Mouse (Mus musculus): ENCODE measurements around the gene Tbrg4. TPM values are rescaled to one million over a fixed set of nuclear protein-coding genes. Genes with fewer than 3 reads are reported as not detected.
A peak's percentile ranks its signal among the peaks of the same experiment; 100 is the strongest.

The Tbrg4 gene
- polyA plus RNA-seq, 1 experiment = 87.0 TPM

DNA sequence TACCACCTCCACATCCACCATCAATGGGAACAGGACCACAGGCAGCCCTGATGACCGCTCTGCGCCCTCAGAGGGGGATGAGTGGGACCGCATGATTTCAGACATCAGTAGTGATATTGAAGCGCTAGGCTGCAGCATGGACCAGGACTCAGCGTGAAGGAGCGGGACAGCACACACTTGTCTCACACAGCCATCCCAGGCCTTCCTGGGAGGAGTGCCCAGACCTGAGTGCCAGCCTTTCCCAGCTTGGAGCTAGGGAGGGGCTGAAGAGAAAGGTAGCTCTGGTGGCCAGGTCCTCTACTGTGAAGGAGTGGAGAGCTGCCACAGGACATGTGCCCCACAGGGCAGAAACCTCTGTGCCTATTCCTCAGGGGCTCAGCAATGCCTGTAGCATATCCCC, 29.7 kb downstream of the Tbrg4 start:
- no peaks in the 10 kb centered on the region for H3K27me3 ChIP-seq (ENCODE audit: control insufficient read depth, insufficient read depth, low read length)
- H3K4me1 ChIP-seq (ENCODE audit: control insufficient read depth, insufficient read depth, low read length) = peaks cover 26% of the 10 kb centered on the region
- no peak overlapping the region for H3K27ac ChIP-seq (ENCODE audit: insufficient read depth, low read length)
- TF ChIP-seq CTCF (IDR thresholded peaks at IDR 0.05; ENCODE audit: borderline replicate concordance, insufficient read depth, low read depth, low read length) = no peak
- TF ChIP-seq POLR2A (IDR thresholded peaks at IDR 0.05; ENCODE audit: borderline replicate concordance, insufficient read depth, low read length) = no peak
- H3K4me3 ChIP-seq (replicated peaks; ENCODE audit: insufficient read depth, low read depth, low read length) = no peak overlapping the region
- WGBS = 59% methylated on average over 6 of the region's 6 CpGs
- peak; percentile 55 to 60 for DNase-seq

DNA sequence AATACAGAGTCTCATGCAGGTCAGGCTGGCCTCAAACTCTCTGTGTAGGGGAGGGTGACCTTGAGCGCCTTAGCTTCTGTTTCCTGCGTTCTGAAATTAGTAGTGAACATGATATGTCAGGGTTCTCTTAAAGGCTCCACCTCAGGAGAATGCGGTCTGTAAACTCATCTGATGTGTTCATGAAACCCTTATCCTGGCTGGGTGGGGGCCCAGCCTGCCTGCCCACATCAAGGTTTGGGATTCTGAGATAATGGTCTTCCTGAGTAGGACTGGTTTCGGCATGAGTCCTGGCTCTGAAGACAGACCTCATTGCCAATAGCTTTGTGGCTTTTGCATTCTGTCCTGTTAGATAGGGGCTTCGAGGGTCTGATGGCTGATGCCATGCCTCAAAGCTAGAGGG, 30.5 kb downstream of the Tbrg4 start:
- TF ChIP-seq POLR2A (IDR thresholded peaks at IDR 0.05; ENCODE audit: borderline replicate concordance, insufficient read depth, low read length) = no peak
- TF ChIP-seq CTCF (IDR thresholded peaks at IDR 0.05; ENCODE audit: borderline replicate concordance, insufficient read depth, low read depth, low read length) = no peak
- Histone ChIP-seq H3K27me3 (ENCODE audit: control insufficient read depth, insufficient read depth, low read length) (no peaks in the 10 kb centered on the region), H3K4me1 (ENCODE audit: control insufficient read depth, insufficient read depth, low read length) (peaks cover 26% of the 10 kb centered on the region), H3K27ac (ENCODE audit: insufficient read depth, low read length) (no peak overlapping the region), H3K4me3 (replicated peaks; ENCODE audit: insufficient read depth, low read depth, low read length) (no peak overlapping the region)
- no peak for DNase-seq
- WGBS = 87% methylated on average over 5 of the region's 5 CpGs

DNA sequence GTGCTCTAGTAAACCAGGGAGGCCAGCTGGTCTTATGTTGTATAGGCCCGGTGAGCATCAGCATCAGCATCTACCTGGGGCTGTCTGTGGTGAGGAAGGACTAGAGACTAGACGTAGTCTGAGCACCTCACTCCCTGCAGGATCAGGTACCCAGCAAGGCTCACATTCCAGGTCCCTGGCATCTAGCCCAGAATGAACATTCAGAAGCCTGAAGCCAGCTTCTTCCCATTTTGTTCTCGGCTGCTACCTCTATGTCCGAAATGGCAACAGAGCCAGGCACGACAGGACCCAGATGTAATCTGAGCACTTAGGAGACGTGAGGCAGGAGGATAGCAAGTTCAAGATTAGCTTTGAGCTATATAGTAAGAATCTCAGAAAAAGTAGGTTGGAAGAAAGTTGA, 31.0 kb downstream of the Tbrg4 start:
- Histone ChIP-seq H3K4me3 (replicated peaks; ENCODE audit: insufficient read depth, low read depth, low read length) (no peak overlapping the region), H3K27me3 (ENCODE audit: control insufficient read depth, insufficient read depth, low read length) (no peaks in the 10 kb centered on the region), H3K27ac (ENCODE audit: insufficient read depth, low read length) (no peak overlapping the region), H3K4me1 (ENCODE audit: control insufficient read depth, insufficient read depth, low read length) (peaks cover 24% of the 10 kb centered on the region)
- peak; percentile 54 to 65 for DNase-seq
- WGBS = 25% methylated on average over 6 of the region's 6 CpGs
- no peak for TF ChIP-seq POLR2A (IDR thresholded peaks at IDR 0.05; ENCODE audit: borderline replicate concordance, insufficient read depth, low read length)
- TF ChIP-seq CTCF (IDR thresholded peaks at IDR 0.05; ENCODE audit: borderline replicate concordance, insufficient read depth, low read depth, low read length) = no peak

DNA sequence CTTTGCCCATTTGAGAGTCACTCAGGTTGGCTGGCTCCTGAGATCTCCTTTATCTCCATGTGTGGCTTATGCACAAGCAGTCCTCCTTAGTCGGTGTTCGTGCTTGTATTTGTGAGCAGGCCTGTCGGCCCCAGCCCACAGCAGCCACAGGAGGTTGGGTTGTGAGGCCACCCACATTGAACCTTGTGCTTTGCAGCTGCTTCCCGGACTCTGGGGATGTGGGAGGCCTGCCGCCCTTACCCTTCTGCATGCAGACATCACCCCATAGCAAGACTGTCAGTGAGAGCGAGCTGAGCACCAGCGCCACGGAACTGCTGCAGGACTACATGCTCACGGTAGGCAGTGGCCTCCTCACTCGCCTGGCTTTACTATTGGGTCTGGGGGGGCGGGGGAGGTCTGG, 32.5 kb downstream of the Tbrg4 start:
- H3K27me3 ChIP-seq (ENCODE audit: control insufficient read depth, insufficient read depth, low read length) = no peaks in the 10 kb centered on the region
- WGBS = 67% methylated on average over 11 of the region's 11 CpGs
- H3K4me1 ChIP-seq (ENCODE audit: control insufficient read depth, insufficient read depth, low read length) = peaks cover 20% of the 10 kb centered on the region
- no peak for DNase-seq
- no peak overlapping the region for H3K27ac ChIP-seq (ENCODE audit: insufficient read depth, low read length)
- no peak overlapping the region for H3K4me3 ChIP-seq (replicated peaks; ENCODE audit: insufficient read depth, low read depth, low read length)
- TF ChIP-seq POLR2A (IDR thresholded peaks at IDR 0.05; ENCODE audit: borderline replicate concordance, insufficient read depth, low read length) (no peak), CTCF (IDR thresholded peaks at IDR 0.05; ENCODE audit: borderline replicate concordance, insufficient read depth, low read depth, low read length) (no peak)

DNA sequence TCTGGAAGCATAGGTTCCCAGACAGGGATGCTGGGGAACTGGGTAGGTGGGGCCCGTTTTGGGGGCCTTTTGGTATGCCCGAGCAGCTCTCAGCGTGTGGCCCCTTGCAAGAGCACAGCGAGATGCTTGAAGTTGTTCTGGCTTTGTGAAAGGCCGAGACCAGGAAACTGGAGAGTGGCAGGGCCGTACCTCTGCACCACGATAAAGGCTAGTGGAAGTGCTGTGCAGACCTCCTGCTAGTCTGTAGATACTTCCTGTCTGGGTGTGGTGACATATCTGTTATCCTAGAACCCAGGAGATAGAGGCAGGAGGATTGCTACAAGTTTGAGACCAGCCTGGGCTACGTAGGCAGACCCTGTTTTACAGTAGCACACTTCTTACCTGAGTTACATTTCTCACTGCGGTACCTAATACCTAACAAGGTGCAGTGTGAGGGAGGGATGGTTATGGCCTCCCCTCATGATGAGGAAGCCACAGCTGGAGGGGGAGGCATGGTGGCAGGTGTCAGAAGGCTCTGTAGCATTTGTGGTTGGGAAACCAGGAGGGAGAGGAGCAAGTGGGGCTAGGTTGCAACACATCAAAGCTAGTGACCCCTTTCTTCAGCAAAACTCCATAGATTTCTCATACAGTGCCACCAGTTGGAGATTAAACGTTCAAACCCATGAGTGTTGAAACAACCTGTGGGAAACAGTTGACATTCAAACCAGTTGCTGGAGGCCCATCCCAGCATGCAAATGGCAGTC, 34.8 kb downstream of the Tbrg4 start:
- WGBS = 78% methylated on average over 10 of the region's 10 CpGs
- TF ChIP-seq CTCF (IDR thresholded peaks at IDR 0.05; ENCODE audit: borderline replicate concordance, insufficient read depth, low read depth, low read length) = no peak
- TF ChIP-seq POLR2A (IDR thresholded peaks at IDR 0.05; ENCODE audit: borderline replicate concordance, insufficient read depth, low read length) = no peak

DNA sequence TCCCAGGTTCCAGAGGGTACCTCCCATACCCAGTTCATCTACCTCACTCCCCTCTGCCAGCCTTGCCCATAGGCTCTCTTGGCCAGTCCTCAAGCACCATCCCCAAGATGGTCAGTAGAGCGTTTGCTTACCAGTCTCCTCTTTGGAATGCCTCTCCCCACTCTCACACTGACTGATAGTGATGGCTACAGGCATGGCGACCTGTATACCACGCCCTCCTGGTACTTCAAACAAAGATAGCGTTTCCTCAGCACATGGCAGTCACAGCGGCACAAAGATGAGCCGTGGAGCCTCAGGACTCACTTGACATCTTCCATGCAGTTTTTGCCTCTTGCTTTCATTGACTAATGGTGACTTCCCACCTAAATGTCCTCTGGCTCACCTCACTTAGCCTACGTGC, 36.0 kb downstream of the Tbrg4 start:
- DNase-seq = no peak
- Histone ChIP-seq H3K27me3 (ENCODE audit: control insufficient read depth, insufficient read depth, low read length) (no peaks in the 10 kb centered on the region), H3K4me1 (ENCODE audit: control insufficient read depth, insufficient read depth, low read length) (peaks cover 30% of the 10 kb centered on the region), H3K27ac (ENCODE audit: insufficient read depth, low read length) (no peak overlapping the region), H3K4me3 (replicated peaks; ENCODE audit: insufficient read depth, low read depth, low read length) (no peak overlapping the region)
- no peak for TF ChIP-seq POLR2A (IDR thresholded peaks at IDR 0.05; ENCODE audit: borderline replicate concordance, insufficient read depth, low read length)
- TF ChIP-seq CTCF (IDR thresholded peaks at IDR 0.05; ENCODE audit: borderline replicate concordance, insufficient read depth, low read depth, low read length) = no peak
- WGBS = 93% methylated on average over 7 of the region's 7 CpGs

More for the DNA sequence above, 34.8 kb downstream of the Tbrg4 start:
- H3K4me3 ChIP-seq (replicated peaks; ENCODE audit: insufficient read depth, low read depth, low read length) = no peak overlapping the region
- peaks cover 32% of the 10 kb centered on the region for H3K4me1 ChIP-seq (ENCODE audit: control insufficient read depth, insufficient read depth, low read length)
- no peaks in the 10 kb centered on the region for H3K27me3 ChIP-seq (ENCODE audit: control insufficient read depth, insufficient read depth, low read length)
- H3K27ac ChIP-seq (ENCODE audit: insufficient read depth, low read length) = no peak overlapping the region
- DNase-seq = no peak

DNA sequence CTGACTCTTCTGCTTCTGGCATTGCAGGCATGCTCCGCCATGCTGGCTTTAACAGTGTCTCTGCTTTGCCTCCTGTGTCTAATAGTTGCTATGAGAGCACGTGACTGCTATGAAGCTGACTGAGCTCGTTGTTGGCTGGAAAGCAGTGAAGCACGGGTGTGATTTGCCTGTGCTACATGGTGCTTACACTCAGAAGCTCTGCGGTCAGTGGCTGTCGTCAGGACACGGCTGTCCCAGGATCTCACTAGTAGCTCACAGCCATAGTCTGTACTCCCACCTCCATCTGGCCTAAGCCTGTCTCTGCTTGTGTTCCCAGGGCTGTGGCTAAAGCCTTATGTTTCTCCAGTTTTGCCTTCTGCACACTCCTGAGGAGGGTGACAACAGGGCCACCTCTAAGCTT, 37.6 kb downstream of the Tbrg4 start:
- Histone ChIP-seq H3K27me3 (ENCODE audit: control insufficient read depth, insufficient read depth, low read length) (no peaks in the 10 kb centered on the region), H3K4me3 (replicated peaks; ENCODE audit: insufficient read depth, low read depth, low read length) (no peak overlapping the region), H3K4me1 (ENCODE audit: control insufficient read depth, insufficient read depth, low read length) (peaks cover 26% of the 10 kb centered on the region), H3K27ac (ENCODE audit: insufficient read depth, low read length) (0 out of 2 replicates have a peak overlapping the region, but pooled peaks have one; percentile 31)
- DNase-seq = peak; percentile 24 to 39
- TF ChIP-seq POLR2A (IDR thresholded peaks at IDR 0.05; ENCODE audit: borderline replicate concordance, insufficient read depth, low read length) (no peak), CTCF (IDR thresholded peaks at IDR 0.05; ENCODE audit: borderline replicate concordance, insufficient read depth, low read depth, low read length) (no peak)
- WGBS = 41% methylated on average over 7 of the region's 7 CpGs

DNA sequence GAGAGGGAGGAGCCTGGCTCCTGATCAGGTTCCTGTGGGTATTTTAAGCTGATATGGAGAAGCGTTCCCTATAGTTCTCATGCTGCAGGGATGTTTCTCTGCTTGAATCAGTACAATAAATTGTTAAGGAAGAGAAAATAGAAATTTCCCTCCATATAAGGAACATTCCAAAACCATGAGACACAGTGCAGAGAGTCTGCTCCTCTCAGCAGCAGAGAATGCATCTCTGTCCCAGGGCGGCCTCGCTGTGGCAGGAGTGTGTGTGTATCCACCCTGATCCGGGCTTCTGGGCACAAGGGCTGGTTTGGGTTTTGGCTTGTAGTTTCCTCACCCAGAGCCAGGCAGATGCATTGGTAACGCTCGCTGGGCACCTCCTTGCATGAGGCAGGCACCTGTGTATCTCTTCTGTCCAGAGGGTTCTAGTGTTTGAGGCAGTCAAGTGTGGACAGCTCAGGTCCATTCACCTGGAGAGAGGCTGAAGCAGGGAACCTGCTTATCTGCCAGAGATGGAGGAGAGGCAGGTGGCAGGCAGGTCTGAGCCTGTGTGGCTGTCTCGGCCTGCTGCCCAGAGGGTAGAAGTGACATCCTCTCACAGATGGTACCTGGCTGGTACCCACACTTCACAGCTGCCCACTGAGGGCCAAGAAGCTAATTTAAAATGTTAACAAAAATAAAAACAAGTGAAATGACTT, 38.5 kb downstream of the Tbrg4 start:
- peak overlapping the region; percentile 63 for H3K27ac ChIP-seq (ENCODE audit: insufficient read depth, low read length)
- H3K4me3 ChIP-seq (replicated peaks; ENCODE audit: insufficient read depth, low read depth, low read length) = no peak overlapping the region
- TF ChIP-seq CTCF (IDR thresholded peaks at IDR 0.05; ENCODE audit: borderline replicate concordance, insufficient read depth, low read depth, low read length) (no peak), POLR2A (IDR thresholded peaks at IDR 0.05; ENCODE audit: borderline replicate concordance, insufficient read depth, low read length) (no peak)
- 12% methylated on average over 7 of the region's 7 CpGs for WGBS
- H3K27me3 ChIP-seq (ENCODE audit: control insufficient read depth, insufficient read depth, low read length) = no peaks in the 10 kb centered on the region
- peaks cover 26% of the 10 kb centered on the region for H3K4me1 ChIP-seq (ENCODE audit: control insufficient read depth, insufficient read depth, low read length)
- DNase-seq = peak; percentile 79 to 89

Measured in cerebellum, adult 2 months (tissue).